Mouse (Mus musculus): ENCODE data around the gene Fancc.

DNA sequence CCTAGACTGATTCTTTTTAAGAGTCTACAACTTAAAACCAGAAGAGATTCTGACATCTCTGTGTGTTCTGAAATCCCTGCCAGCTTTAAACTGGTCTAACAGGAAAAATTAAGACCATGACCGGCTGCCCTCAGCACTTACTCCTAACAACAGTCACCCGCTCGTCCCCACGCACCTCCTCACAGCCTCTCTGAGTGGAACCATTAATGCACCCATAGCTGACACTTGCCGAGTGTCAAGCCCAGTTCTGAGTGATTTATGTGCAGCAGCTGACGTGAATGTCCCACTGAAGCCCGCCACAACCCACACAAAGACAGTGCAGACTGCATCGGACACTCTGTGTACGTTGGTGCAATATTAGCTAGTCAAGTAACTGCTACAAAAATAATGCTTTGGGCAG lies 251.9 kb downstream of the Fancc start:
- TF ChIP-seq POLR2A (IDR thresholded peaks at IDR 0.05; ENCODE audit: borderline replicate concordance, insufficient read depth, low read length): no peak
- TF ChIP-seq CTCF (IDR thresholded peaks at IDR 0.05; ENCODE audit: borderline replicate concordance, insufficient read depth, low read depth, low read length): no peak
